Mouse (Mus musculus): ENCODE measurements at regions not wholly inside any gene's neighbourhood (a gene's known extent, or its start where the extent isn't known, plus 50 kb on each side); places are given as distances from the start of the nearest gene placed in this dataset.

GRCm38 (mm10) chr7:129771876-129772275 is 180.2 kb downstream of the Wdr11 start:
- DNase-seq (ENCODE audit: low read depth, low spot score), result no peak

- DNase-seq (ENCODE audit: low read depth, low spot score), result no peak
These were observed 181.1 kb downstream of the Wdr11 start for GRCm38 (mm10) chr7:129772540-129773331.

GRCm38 (mm10) chr7:129774261-129774861 is 182.7 kb downstream of the Wdr11 start:
- DNase-seq (ENCODE audit: low read depth, low spot score), result no peak

- no peak for DNase-seq (ENCODE audit: low read depth, low spot score)
These were observed 183.5 kb downstream of the Wdr11 start for GRCm38 (mm10) chr7:129775189-129775588.

GRCm38 (mm10) chr7:129778842-129779421 is 187.3 kb downstream of the Wdr11 start:
- DNase-seq (ENCODE audit: low read depth, low spot score), result no peak

GRCm38 (mm10) chr7:129779939-129780338 is 188.3 kb downstream of the Wdr11 start:
- no peak for DNase-seq (ENCODE audit: low read depth, low spot score)

- DNase-seq (ENCODE audit: low read depth, low spot score), result no peak
These were observed 190.1 kb downstream of the Wdr11 start for GRCm38 (mm10) chr7:129781756-129782155.

- DNase-seq (ENCODE audit: low read depth, low spot score), result no peak
These were observed 193.3 kb downstream of the Wdr11 start for GRCm38 (mm10) chr7:129784966-129785365.

GRCm38 (mm10) chr7:129787011-129787410 is 195.3 kb downstream of the Wdr11 start:
- DNase-seq (ENCODE audit: low read depth, low spot score), result no peak

GRCm38 (mm10) chr7:129787736-129788135 is 196.1 kb downstream of the Wdr11 start:
- DNase-seq (ENCODE audit: low read depth, low spot score), result no peak

- no peak for DNase-seq (ENCODE audit: low read depth, low spot score)
These were observed 197.8 kb downstream of the Wdr11 start for GRCm38 (mm10) chr7:129789461-129789860.

- DNase-seq (ENCODE audit: low read depth, low spot score), result no peak
These were observed 199.2 kb downstream of the Wdr11 start for GRCm38 (mm10) chr7:129790590-129791449.

- DNase-seq (ENCODE audit: low read depth, low spot score), result no peak
These were observed 199.8 kb downstream of the Wdr11 start for GRCm38 (mm10) chr7:129791450-129791820.

GRCm38 (mm10) chr7:129793733-129794132 is 202.1 kb downstream of the Wdr11 start:
- DNase-seq (ENCODE audit: low read depth, low spot score), result no peak

GRCm38 (mm10) chr7:129794276-129794675 is 202.6 kb downstream of the Wdr11 start:
- no peak for DNase-seq (ENCODE audit: low read depth, low spot score)

- no peak for DNase-seq (ENCODE audit: low read depth, low spot score)
These were observed 206.9 kb downstream of the Wdr11 start for GRCm38 (mm10) chr7:129798525-129798924.

- DNase-seq (ENCODE audit: low read depth, low spot score), result no peak
These were observed 208.8 kb downstream of the Wdr11 start for GRCm38 (mm10) chr7:129800461-129800867.

GRCm38 (mm10) chr7:129801431-129801847 is 209.8 kb downstream of the Wdr11 start:
- no peak for DNase-seq (ENCODE audit: low read depth, low spot score)

GRCm38 (mm10) chr7:129802168-129802567 is 210.5 kb downstream of the Wdr11 start:
- DNase-seq (ENCODE audit: low read depth, low spot score), result no peak

- no peak for DNase-seq (ENCODE audit: low read depth, low spot score)
These were observed 213.7 kb downstream of the Wdr11 start for GRCm38 (mm10) chr7:129805340-129805739.

- DNase-seq (ENCODE audit: low read depth, low spot score), result no peak
These were observed 218.5 kb downstream of the Wdr11 start for GRCm38 (mm10) chr7:129810141-129810540.

- no peak for DNase-seq (ENCODE audit: low read depth, low spot score)
These were observed 218.9 kb downstream of the Wdr11 start for GRCm38 (mm10) chr7:129810565-129810964.

All from R1 (cell line).